Mouse (Mus musculus) ES-E14 (cell line): ENCODE measurements around the gene Rnf135.

ENCODE experiments used
- CHD2 ChIP-seq: IDR thresholded peaks from 2 replicates; pipeline ENCODE4 v1.6.1; 2014; ENCODE audit warnings: mild to moderate bottlenecking, low read depth, low read length, inconsistent platforms
- HCFC1 ChIP-seq: IDR thresholded peaks from 2 replicates; pipeline ENCODE4 v1.6.1; 2012; ENCODE audit warnings: low read length, inconsistent platforms, borderline replicate concordance; ENCODE audit not compliant: insufficient read depth
- MAFK ChIP-seq: IDR thresholded peaks from 2 replicates; pipeline ENCODE4 v1.6.1; 2014; ENCODE audit warnings: mild to moderate bottlenecking, low read depth, low read length, inconsistent platforms; ENCODE audit not compliant: insufficient read depth
- ZC3H11A ChIP-seq: IDR thresholded peaks from 2 replicates; pipeline ENCODE4 v1.6.1; 2012; ENCODE audit warnings: low read depth, mild to moderate bottlenecking, inconsistent platforms, low read length, borderline replicate concordance
- ZNF384 ChIP-seq: IDR thresholded peaks from 2 replicates; pipeline ENCODE4 v1.6.1; 2012; ENCODE audit warnings: low read depth, low read length, inconsistent platforms

GRCm38 (mm10) chr11:80204037-80204436 is 20.4 kb downstream of the Rnf135 start:
- TF ChIP-seq MAFK (no peak), CHD2 (no peak), HCFC1 (no peak), ZNF384 (no peak), ZC3H11A (no peak)
